In genomic region chr6:119106726-119107125, GRCm38 (mm10) we compare ENCODE assay signal across 11 mouse cellular contexts.
A peak's percentile ranks its signal among the peaks of the same experiment; 100 is the strongest.
DNase-seq lines count a peak whose midpoint lies in the region; ATAC-seq lines count a peak whose summit lies in the region.
"Had no signal": no experiment of that assay in that cellular context is flagged by ENCODE, and none has a peak within 500 bp of the region (broad histone marks: within the 10 kb centered on the region; RNA-seq: fewer than 3 reads in every experiment).

No protein-coding gene starts in this region.

- no peak for ATAC-seq in heart, embryonic 14.5 days (ENCODE audit: insufficient number of reproducible peaks, insufficient read depth, low FRiP score, low read depth)
- no peak for ATAC-seq in hindbrain, embryonic 11.5 days (ENCODE audit: low FRiP score)
- no peak for ATAC-seq in midbrain, embryonic 12.5 days (ENCODE audit: low FRiP score, low read depth)

- H3K9me3 ChIP-seq in heart, embryonic 14.5 days (ENCODE audit: control insufficient read depth, low read length): no peaks in the 10 kb centered on the region
- no peaks in the 10 kb centered on the region for H3K9me3 ChIP-seq in embryonic facial prominence, embryonic 10.5 days
- H3K9me3 ChIP-seq in hindbrain, embryonic 11.5 days (ENCODE audit: control insufficient read depth, low read length): no peaks in the 10 kb centered on the region
- H3K9me3 ChIP-seq in midbrain, embryonic 12.5 days: no peaks in the 10 kb centered on the region
- H3K9me3 ChIP-seq: liver, embryonic 15.5 days had no signal

- H3K4me1 ChIP-seq in heart, embryonic 14.5 days (ENCODE audit: control insufficient read depth in 2 of 2, insufficient read depth in 2 of 2, low read length in 2 of 2): peaks cover 30 to 69% of the 10 kb centered on the region in 2 experiments
- peaks cover 48% of the 10 kb centered on the region for H3K4me1 ChIP-seq in embryonic facial prominence, embryonic 10.5 days
- no peaks in the 10 kb centered on the region for H3K4me1 ChIP-seq in hindbrain, embryonic 11.5 days (replicated peaks; ENCODE audit: control insufficient read depth, insufficient read depth, low read length)
- H3K4me1 ChIP-seq in midbrain, embryonic 12.5 days: peaks cover 22% of the 10 kb centered on the region

- H3K27me3 ChIP-seq in heart, embryonic 14.5 days (ENCODE audit: control insufficient read depth, insufficient read depth, low read length): peaks cover 8% of the 10 kb centered on the region; the same call in 1 of the 2 replicates
- H3K27me3 ChIP-seq in embryonic facial prominence, embryonic 10.5 days (replicated peaks; ENCODE audit: low read depth, poor library complexity, severe bottlenecking): peaks cover 66% of the 10 kb centered on the region
- H3K27me3 ChIP-seq in hindbrain, embryonic 11.5 days (ENCODE audit: control insufficient read depth, insufficient read depth, low read length): peaks cover 28% of the 10 kb centered on the region
- peaks cover 58% of the 10 kb centered on the region for H3K27me3 ChIP-seq in midbrain, embryonic 12.5 days

- WGBS in heart, embryonic 14.5 days: 45% methylated on average over 7 of the region's 7 CpGs
- WGBS in embryonic facial prominence, embryonic 10.5 days: 17% methylated on average over 7 of the region's 7 CpGs
- 17% methylated on average over 7 of the region's 7 CpGs for WGBS in hindbrain, embryonic 11.5 days
- WGBS in midbrain, embryonic 12.5 days: 14% methylated on average over 7 of the region's 7 CpGs

- intact Hi-C loops in heart, postnatal 14 days (cut with DNase I): loop anchor here (5.0 kb wide), 2 partner anchors 81 to 249 kb away; no protein-coding TSS in a partner anchor
- intact Hi-C loops in gastrocnemius, postnatal 36 days (cut with DNase I): no loop called here

- peak overlapping the region; percentile 61 to 70 for H3K4me3 ChIP-seq in heart, embryonic 14.5 days (ENCODE audit: control insufficient read depth in 1 of 2, insufficient read depth in 1 of 2, low read depth in 1 of 2, low read length in 2 of 2)
- H3K4me3 ChIP-seq in embryonic facial prominence, embryonic 10.5 days: peak overlapping the region; percentile 79
- H3K4me3 ChIP-seq in hindbrain, embryonic 11.5 days (ENCODE audit: low read depth, low read length): peak overlapping the region; percentile 63
- peak overlapping the region; percentile 74 for H3K4me3 ChIP-seq in midbrain, embryonic 12.5 days

- H3K4me2 ChIP-seq in heart, embryonic 14.5 days (ENCODE audit: low read length): peak overlapping the region; percentile 99
- peak overlapping the region; percentile 98 for H3K4me2 ChIP-seq in hindbrain, embryonic 11.5 days (replicated peaks; ENCODE audit: low read depth, low read length)
- H3K4me2 ChIP-seq in midbrain, embryonic 12.5 days (replicated peaks): peak overlapping the region; percentile 95

- no peak overlapping the region for H3K27ac ChIP-seq in heart, embryonic 14.5 days (replicated peaks in 1 of 2; ENCODE audit: control insufficient read depth in 1 of 2, insufficient read depth in 1 of 2, low read depth in 2 of 2, low read length in 2 of 2)
- no peak overlapping the region for H3K27ac ChIP-seq in embryonic facial prominence, embryonic 10.5 days (replicated peaks)
- H3K27ac ChIP-seq in hindbrain, embryonic 11.5 days (ENCODE audit: low read depth, low read length): no peak overlapping the region
- no peak overlapping the region for H3K27ac ChIP-seq in midbrain, embryonic 12.5 days (replicated peaks)
- H3K27ac ChIP-seq: liver, embryonic 15.5 days had no signal

- no peak for DNase-seq in heart, postnatal 14 days
- no peak for DNase-seq in embryonic facial prominence, embryonic 10.5 days (ENCODE audit: low spot score)
- DNase-seq in hindbrain, embryonic 11.5 days (ENCODE audit: low spot score): peak; percentile 35
- DNase-seq in urinary bladder, postnatal 14 days (ENCODE audit: low spot score): no peak
- no peak for DNase-seq in gastrocnemius, postnatal 36 days
- DNase-seq in thymus, postnatal 36 days: no peak
- DNase-seq: adrenal gland, postnatal 14 days; right cerebral cortex, postnatal 4 days had no signal

- H3K36me3 ChIP-seq in heart, embryonic 14.5 days (ENCODE audit: control insufficient read depth, insufficient read depth, low read length): no peaks in the 10 kb centered on the region; the same call in 1 of the 2 replicates
- no peaks in the 10 kb centered on the region for H3K36me3 ChIP-seq in embryonic facial prominence, embryonic 10.5 days (replicated peaks)
- no peaks in the 10 kb centered on the region for H3K36me3 ChIP-seq in hindbrain, embryonic 11.5 days (ENCODE audit: control insufficient read depth, insufficient read depth, low read length)
- H3K36me3 ChIP-seq in midbrain, embryonic 12.5 days: no peaks in the 10 kb centered on the region
- H3K36me3 ChIP-seq: liver, embryonic 15.5 days had no signal

- H3K9ac ChIP-seq in heart, embryonic 14.5 days (ENCODE audit: low read length): peak overlapping the region; percentile 84
- H3K9ac ChIP-seq in hindbrain, embryonic 11.5 days (ENCODE audit: low read depth, low read length): no peak overlapping the region
- H3K9ac ChIP-seq in midbrain, embryonic 12.5 days (replicated peaks): 0 out of 2 replicates have a peak overlapping the region, but pooled peaks have one; percentile 79
- H3K9ac ChIP-seq: liver, embryonic 15.5 days had no signal
